Mouse (Mus musculus) left cerebral cortex, adult 11 months (tissue): ENCODE data around the gene Olfr896-ps1.

Source experiments
- DNase-seq: peaks from one replicate; pipeline ENCODE4 v3.0.0; 2022; ENCODE audit warnings: low spot score

Olfr896-ps1 gene

GRCm38 (mm10) chr9:38290807-38291206, at the start of gene Olfr896-ps1:
Gene Olfr896-ps1, plus strand, starts transcription at chr9:38291107.
- DNase-seq = no peak

GRCm38 (mm10) chr9:38252474-38252873, 38.4 kb upstream of the Olfr896-ps1 start, which contains the start of gene Olfr143:
Gene Olfr143, plus strand, starts transcription at chr9:38252774.
- no peak for DNase-seq

- DNase-seq = no peak
Measured at GRCm38 (mm10) chr9:38267551-38267950, 23.4 kb upstream of the Olfr896-ps1 start, which contains the start of gene Olfr895. Gene Olfr895, plus strand, starts transcription at chr9:38267851.

GRCm38 (mm10) chr9:38328760-38329159, 37.9 kb downstream of the Olfr896-ps1 start, which contains the start of gene Olfr25:
Gene Olfr25, plus strand, starts transcription at chr9:38329060.
- DNase-seq = no peak
